Mouse (Mus musculus) bone marrow macrophage, adult 2 months (primary cell): ENCODE results near the gene Aven.

ENCODE experiments used
- CTCF ChIP-seq: IDR thresholded peaks from 2 replicates; pipeline ENCODE4 v1.5.1; 2012; ENCODE audit warnings: low read depth, mild to moderate bottlenecking, low read length, moderate library complexity
- POLR2A ChIP-seq: IDR thresholded peaks from 2 replicates; pipeline ENCODE4 v1.6.1; 2012; ENCODE audit warnings: mild to moderate bottlenecking, low read depth, low read length, borderline replicate concordance

GRCm38 (mm10) chr2:112591451-112591871, 98.7 kb downstream of the Aven start:
- TF ChIP-seq CTCF (no peak), POLR2A (no peak)
